Mouse (Mus musculus) kidney, adult 2 months (tissue): ENCODE data around the gene Prickle2.

ENCODE experiments used
- CTCF ChIP-seq: fragments of 200-500 bp; conservative IDR thresholded peaks from 2 replicates; pipeline ENCODE4 v1.5.1; 2011; ENCODE audit warnings: low read depth, mild to moderate bottlenecking, control low read depth, low read length, moderate library complexity, mixed read lengths; ENCODE audit not compliant: insufficient read depth, insufficient read length
- POLR2A ChIP-seq: fragments of 200-500 bp; IDR thresholded peaks from one replicate; pipeline ENCODE4 v1.6.1; 2011; ENCODE audit warnings: low read depth, low read length, control low read depth

GRCm38 (mm10) chr6:92630991-92631390, 75.0 kb downstream of the Prickle2 start:
- no peak for TF ChIP-seq CTCF
- TF ChIP-seq POLR2A: no peak
